Mouse (Mus musculus) cortical plate, adult 2 months (tissue): Measurements from ENCODE around the gene Jak3.

Experiments
- CTCF ChIP-seq: fragments of 200-500 bp; IDR thresholded peaks from 2 replicates; pipeline ENCODE4 v1.5.1; 2011; ENCODE audit warnings: mild to moderate bottlenecking, control low read depth, low read length; ENCODE audit not compliant: insufficient read depth; ENCODE audit errors: extremely low read depth
- POLR2A ChIP-seq: fragments of 200-500 bp; IDR thresholded peaks from 2 replicates; pipeline ENCODE4 v1.6.1; 2011; ENCODE audit warnings: mild to moderate bottlenecking, low read length, control low read depth; ENCODE audit not compliant: insufficient read depth; ENCODE audit errors: extremely low read depth

GRCm38 (mm10) chr8:71654600-71654999 lies 21.5 kb upstream of the Jak3 start:
- TF ChIP-seq CTCF (no peak), POLR2A (no peak)
